Mouse (Mus musculus) limb, embryonic 12.5 days (tissue): ENCODE measurements around the gene Ttll11. TPM values are rescaled to one million over a fixed set of nuclear protein-coding genes. Genes with fewer than 3 reads are reported as not detected.

Experiments
- ATAC-seq: fragments of 200-750 bp; cut with Nextera tagmentation; 2 replicates; pipeline ENCODE4 v1.8.0; 2017; ENCODE audit warnings: low read depth, moderate TSS enrichment; ENCODE audit not compliant: insufficient number of reproducible peaks, insufficient read depth, low FRiP score, low TSS enrichment
- H3K27ac ChIP-seq: fragments of 300-500 bp; sonication (generic); 2 replicates; pipeline ENCODE4 v1.5.1; 2016; ENCODE audit warnings: mild to moderate bottlenecking, moderate library complexity
- H3K27me3 ChIP-seq: fragments of 300-500 bp; sonication (generic); 2 replicates; pipeline ENCODE4 v1.6.1; 2016; ENCODE audit warnings: mild to moderate bottlenecking, moderate library complexity
- H3K36me3 ChIP-seq: fragments of 300-500 bp; sonication (generic); 2 replicates; pipeline ENCODE4 v1.6.1; 2016; ENCODE audit warnings: mild to moderate bottlenecking, moderate library complexity
- H3K4me1 ChIP-seq: fragments of 300-500 bp; sonication (generic); replicated peaks from 2 replicates; pipeline ENCODE4 v1.6.1; 2016
- H3K4me2 ChIP-seq: fragments of 300-500 bp; sonication (generic); 2 replicates; pipeline ENCODE4 v1.6.1; 2016; ENCODE audit warnings: mild to moderate bottlenecking, moderate library complexity
- H3K4me3 ChIP-seq: fragments of 300-500 bp; sonication (generic); replicated peaks from 2 replicates; pipeline ENCODE4 v1.5.1; 2016; ENCODE audit warnings: mild to moderate bottlenecking
- H3K9ac ChIP-seq: fragments of 300-500 bp; sonication (generic); replicated peaks from 2 replicates; pipeline ENCODE4 v1.6.1; 2016; ENCODE audit warnings: mild to moderate bottlenecking, moderate library complexity
- H3K9me3 ChIP-seq: fragments of 300-500 bp; sonication (generic); 2 replicates; pipeline ENCODE4 v1.6.1; 2016; ENCODE audit warnings: mild to moderate bottlenecking, moderate library complexity
- WGBS: fragments of 180-500 bp; shearing (Covaris S2); methylation state at CpG from one replicate; pipeline ENCODE4 v1.1.7; 2016; 5-methylcytosine and 5-hydroxymethylcytosine counted together
- polyA plus RNA-seq: library from polyadenylated mRNA; unstranded; fragments of >200 nt; fragmentation: Nextera tagmentation; extraction: Ambion mirVana; gene quantifications from 2 replicates; pipeline ENCODE4 v1.2.1, GENCODE M21; 2016

The Ttll11 gene
- polyA plus RNA-seq, 1 experiment from 2014 or later, result 1.3 TPM

DNA sequence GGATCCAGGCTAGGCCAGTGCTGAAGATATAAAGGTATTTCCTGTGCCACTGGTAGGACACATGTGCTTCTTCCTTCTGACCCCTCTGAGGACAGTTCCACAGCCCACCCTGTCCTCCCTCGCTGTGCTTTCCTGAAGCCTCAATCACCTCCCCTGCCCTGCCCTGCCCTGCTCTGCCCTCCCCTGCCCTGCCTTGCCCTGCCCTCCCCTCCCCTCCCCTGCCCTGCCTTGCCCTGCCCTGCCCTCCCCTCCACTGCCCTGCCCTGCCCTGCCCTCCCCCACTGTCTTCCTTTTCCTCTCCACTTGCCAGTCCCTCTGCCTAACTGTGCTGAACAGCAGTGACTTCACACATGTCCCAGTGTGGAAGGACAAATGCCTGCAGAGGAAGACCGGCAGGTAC lies 160.8 kb downstream of the Ttll11 start:
- 59% methylated on average over 2 of the region's 2 CpGs for WGBS
- H3K9ac ChIP-seq, result no peak overlapping the region
- H3K27me3 ChIP-seq, result 0 out of 2 replicates have a peak, but pooled peaks cover 3% of the 10 kb centered on the region
- no peaks in the 10 kb centered on the region for H3K9me3 ChIP-seq
- no peak for ATAC-seq
- no peak overlapping the region for H3K4me3 ChIP-seq
- H3K4me2 ChIP-seq, result no peak overlapping the region
- H3K4me1 ChIP-seq, result no peaks in the 10 kb centered on the region; the same call in 1 of the 2 replicates
- no peak overlapping the region for H3K27ac ChIP-seq
- H3K36me3 ChIP-seq, result no peaks in the 10 kb centered on the region

DNA sequence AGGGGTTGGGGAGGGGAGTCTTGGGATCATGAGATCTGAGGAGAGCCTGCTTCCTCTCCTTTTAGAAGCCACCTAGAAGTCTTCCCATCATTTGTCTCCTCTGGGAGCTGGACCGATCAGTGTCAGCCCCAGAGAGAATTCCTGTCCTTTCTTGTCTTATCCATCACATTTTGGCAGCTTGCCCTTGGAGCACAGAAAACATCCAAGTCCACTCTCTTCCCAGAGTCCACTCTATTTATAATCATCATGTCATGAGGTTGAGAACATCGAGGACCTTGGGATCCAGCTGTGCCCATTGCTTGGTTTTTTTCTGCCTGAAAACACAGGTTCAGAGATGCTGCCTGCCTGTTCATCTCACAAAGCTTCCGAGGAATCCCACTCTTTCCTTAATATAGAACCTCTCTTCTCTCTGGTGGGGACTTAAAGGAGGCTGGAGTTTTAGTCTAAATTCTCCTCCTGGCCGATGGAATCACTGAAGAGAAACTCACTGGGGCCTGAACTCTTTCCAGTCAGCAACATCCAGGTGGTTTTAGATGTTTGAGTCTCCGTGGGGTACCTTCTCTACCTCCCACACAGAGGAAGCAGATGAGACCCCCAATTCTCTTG lies 163.6 kb downstream of the Ttll11 start:
- 80% methylated on average over 5 of the region's 5 CpGs for WGBS
- Histone ChIP-seq H3K27ac (no peak overlapping the region), H3K4me3 (no peak overlapping the region), H3K9ac (no peak overlapping the region), H3K9me3 (no peaks in the 10 kb centered on the region), H3K4me2 (no peak overlapping the region), H3K4me1 (no peaks in the 10 kb centered on the region; the same call in 1 of the 2 replicates), H3K36me3 (no peaks in the 10 kb centered on the region), H3K27me3 (0 out of 2 replicates have a peak, but pooled peaks cover 3% of the 10 kb centered on the region)
- no peak for ATAC-seq

DNA sequence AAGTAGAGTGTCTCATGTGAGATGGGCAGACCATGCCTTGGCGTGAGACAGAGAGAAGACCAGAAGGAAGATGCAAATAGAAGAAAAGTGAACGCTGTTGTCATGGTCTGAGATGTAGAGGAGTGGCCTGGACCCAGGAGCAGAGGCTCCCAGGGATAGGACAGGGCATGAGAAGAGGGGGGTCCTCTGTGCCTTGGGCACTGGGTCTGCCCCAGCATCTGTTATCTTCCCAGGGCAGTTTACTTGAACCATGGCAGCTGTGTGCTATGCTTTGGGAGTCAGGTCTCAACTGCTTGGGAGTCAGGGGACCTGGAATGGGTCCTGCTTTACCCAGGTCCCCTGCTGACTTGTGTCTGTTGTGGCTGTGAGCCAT lies 167.2 kb downstream of the Ttll11 start:
- Histone ChIP-seq H3K36me3 (no peaks in the 10 kb centered on the region), H3K27ac (no peak overlapping the region), H3K4me3 (no peak overlapping the region), H3K27me3 (no peaks in the 10 kb centered on the region), H3K4me1 (no peaks in the 10 kb centered on the region), H3K4me2 (no peak overlapping the region), H3K9me3 (no peaks in the 10 kb centered on the region), H3K9ac (no peak overlapping the region)
- 96% methylated on average over 2 of the region's 2 CpGs for WGBS
- no peak for ATAC-seq

DNA sequence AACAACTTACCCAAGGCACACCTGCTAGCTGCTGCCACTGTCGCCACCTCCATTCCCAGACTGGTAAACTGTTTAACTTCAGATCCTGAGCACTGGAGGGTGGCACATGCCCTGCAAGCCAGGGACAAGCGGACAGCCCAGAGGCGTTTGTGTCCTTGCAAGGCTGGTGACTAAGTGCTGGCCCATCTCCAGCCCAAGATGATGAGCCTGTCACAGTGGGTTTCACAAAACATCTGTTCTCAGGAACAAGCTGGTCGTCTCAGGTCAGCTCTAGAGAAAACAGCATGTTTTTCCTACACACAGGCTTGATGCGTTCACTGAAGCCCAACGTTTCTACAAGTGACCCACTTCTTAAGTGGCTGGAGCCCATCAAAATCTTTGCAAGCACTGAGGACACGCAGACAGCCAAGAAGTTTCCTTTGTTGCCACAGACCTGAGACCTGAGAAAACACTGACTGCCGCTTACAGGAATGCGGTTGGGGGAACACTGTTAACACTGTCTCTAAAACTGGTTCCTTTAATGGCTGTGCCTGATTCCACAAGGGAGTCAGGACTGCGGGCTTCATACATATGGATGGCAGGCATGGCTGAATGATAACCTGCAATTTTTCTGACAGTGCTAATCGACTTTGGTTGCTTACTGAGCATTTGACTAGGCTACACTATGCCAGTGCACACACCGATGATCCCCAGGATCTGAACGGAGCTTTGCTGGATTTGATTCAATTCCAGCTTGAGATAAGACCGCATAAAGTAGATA lies 167.7 kb downstream of the Ttll11 start:
- H3K4me3 ChIP-seq, result no peak overlapping the region
- H3K27ac ChIP-seq, result no peak overlapping the region
- H3K27me3 ChIP-seq, result no peaks in the 10 kb centered on the region
- no peak overlapping the region for H3K9ac ChIP-seq
- H3K4me1 ChIP-seq, result no peaks in the 10 kb centered on the region
- no peak for ATAC-seq
- H3K4me2 ChIP-seq, result no peak overlapping the region
- WGBS, result 77% methylated on average over 14 of the region's 14 CpGs
- H3K36me3 ChIP-seq, result no peaks in the 10 kb centered on the region
- no peaks in the 10 kb centered on the region for H3K9me3 ChIP-seq

DNA sequence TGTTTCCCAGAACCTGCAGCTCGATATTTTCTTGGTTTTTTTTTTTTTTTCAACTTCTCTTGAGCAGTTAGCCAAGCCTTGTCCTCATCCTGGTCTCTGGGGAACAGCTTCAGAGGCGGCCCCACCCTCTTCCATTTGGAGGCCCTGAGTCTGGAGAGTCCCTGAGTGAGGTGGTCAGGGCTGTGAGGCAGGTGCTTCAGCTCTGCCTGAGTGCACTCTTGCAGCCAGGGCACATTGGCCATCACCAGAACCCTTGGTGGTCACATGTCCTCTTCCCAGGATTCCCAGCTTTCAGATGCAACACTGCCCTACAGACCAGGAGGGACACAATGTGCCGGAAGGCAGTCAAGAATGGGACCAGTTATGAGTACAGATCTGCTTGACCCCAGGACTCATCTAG lies 169.7 kb downstream of the Ttll11 start:
- Histone ChIP-seq H3K4me3 (no peak overlapping the region), H3K9ac (no peak overlapping the region), H3K4me1 (no peaks in the 10 kb centered on the region), H3K4me2 (no peak overlapping the region), H3K27me3 (no peaks in the 10 kb centered on the region), H3K27ac (no peak overlapping the region), H3K9me3 (no peaks in the 10 kb centered on the region), H3K36me3 (no peaks in the 10 kb centered on the region)
- WGBS, result 78% methylated on average over 3 of the region's 3 CpGs
- ATAC-seq, result no peak

DNA sequence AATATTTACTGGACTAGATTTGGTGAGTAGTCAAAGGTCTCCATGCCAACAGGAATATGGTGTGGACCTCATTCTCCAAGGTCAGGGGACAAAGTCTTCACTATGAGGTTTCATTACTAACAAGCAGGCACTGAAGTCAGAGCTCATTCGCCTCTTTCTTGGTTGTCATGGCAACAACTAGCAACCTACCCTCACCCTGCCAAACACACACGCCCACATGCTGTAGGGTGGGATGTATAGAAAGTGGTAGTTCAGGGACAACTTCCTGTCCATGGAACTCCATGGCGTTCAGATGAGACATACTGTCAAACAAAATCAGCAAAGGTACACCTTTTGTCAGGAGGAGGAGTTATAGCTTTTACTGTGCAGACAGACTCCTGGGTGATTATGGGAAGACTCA lies 170.6 kb downstream of the Ttll11 start:
- H3K36me3 ChIP-seq, result no peaks in the 10 kb centered on the region
- no peak overlapping the region for H3K27ac ChIP-seq
- ATAC-seq, result no peak
- H3K9me3 ChIP-seq, result no peaks in the 10 kb centered on the region
- 40% methylated on average over 3 of the region's 3 CpGs for WGBS
- H3K4me1 ChIP-seq, result no peaks in the 10 kb centered on the region
- H3K4me2 ChIP-seq, result no peak overlapping the region
- no peak overlapping the region for H3K4me3 ChIP-seq
- H3K27me3 ChIP-seq, result no peaks in the 10 kb centered on the region
- H3K9ac ChIP-seq, result no peak overlapping the region

DNA sequence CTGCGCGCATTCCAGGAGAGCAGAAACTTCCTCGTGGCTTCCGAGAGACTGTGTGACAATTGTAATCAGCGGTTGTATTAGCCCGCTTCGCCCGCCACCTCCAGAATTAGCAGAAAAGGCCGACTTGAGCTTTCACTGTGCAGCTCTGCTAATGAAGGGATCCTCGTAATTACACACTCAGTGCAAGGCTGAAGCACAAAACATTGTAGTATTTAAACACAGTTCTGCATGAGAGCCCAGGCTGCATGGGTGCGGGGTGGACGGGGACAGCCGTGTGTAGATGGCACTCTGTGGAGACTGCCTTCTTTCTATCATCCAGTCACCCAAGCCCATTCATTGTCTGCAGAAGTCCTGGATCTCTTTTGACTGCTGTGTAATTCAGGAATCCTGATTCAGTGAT lies 173.8 kb downstream of the Ttll11 start:
- no peaks in the 10 kb centered on the region for H3K27me3 ChIP-seq
- H3K27ac ChIP-seq, result no peak overlapping the region
- H3K9ac ChIP-seq, result no peak overlapping the region
- H3K4me3 ChIP-seq, result no peak overlapping the region
- no peak overlapping the region for H3K4me2 ChIP-seq
- no peaks in the 10 kb centered on the region for H3K4me1 ChIP-seq
- no peaks in the 10 kb centered on the region for H3K9me3 ChIP-seq
- 85% methylated on average over 13 of the region's 13 CpGs for WGBS
- ATAC-seq, result no peak
- H3K36me3 ChIP-seq, result no peaks in the 10 kb centered on the region

DNA sequence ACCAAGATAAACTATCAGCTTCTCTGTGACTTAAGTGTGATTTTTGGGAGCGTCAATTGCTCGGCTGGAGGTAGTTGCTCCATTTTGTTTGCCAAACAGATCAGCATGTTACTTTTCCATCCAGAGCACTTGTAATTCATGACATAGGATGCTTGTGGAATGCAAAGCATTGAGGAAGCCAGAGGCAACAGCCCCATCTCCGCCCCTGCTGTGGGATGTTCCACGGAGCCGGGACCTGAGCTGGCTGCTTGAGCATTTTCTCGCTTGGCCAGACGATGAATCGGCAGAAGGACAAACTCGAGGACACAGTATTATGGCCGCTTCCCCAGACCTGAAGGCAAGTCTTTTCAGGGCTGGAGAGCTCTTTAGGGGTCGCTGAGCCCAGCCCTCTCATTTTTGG lies 176.6 kb downstream of the Ttll11 start:
- no peak for ATAC-seq
- Histone ChIP-seq H3K27ac (no peak overlapping the region), H3K4me2 (no peak overlapping the region), H3K27me3 (no peaks in the 10 kb centered on the region), H3K9ac (no peak overlapping the region), H3K4me1 (peaks cover 1% of the 10 kb centered on the region; the same call in 1 of the 2 replicates), H3K4me3 (no peak overlapping the region), H3K36me3 (no peaks in the 10 kb centered on the region), H3K9me3 (no peaks in the 10 kb centered on the region)
- WGBS, result 86% methylated on average over 11 of the region's 11 CpGs

DNA sequence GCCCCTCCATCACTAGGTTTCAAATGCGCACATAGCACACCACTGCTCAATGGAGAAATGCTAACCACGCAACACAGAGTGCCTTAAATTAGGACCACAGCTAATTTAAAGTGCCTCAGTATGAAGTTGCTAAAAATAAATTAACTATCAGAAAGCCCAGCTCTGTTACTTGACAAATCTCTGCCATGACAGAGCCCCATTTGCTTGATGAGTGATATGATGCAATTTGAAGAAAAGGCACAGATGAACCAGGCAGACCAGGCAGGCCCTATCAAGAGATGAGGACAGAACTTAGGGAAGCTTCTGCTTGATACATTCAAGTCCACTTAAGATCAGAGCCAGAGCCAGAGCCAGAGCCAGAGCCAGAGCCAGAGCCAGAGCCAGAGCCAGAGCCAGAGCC lies 178.0 kb downstream of the Ttll11 start:
- Histone ChIP-seq H3K9ac (no peak overlapping the region), H3K27me3 (no peaks in the 10 kb centered on the region), H3K4me3 (no peak overlapping the region), H3K9me3 (no peaks in the 10 kb centered on the region), H3K4me1 (peaks cover 4% of the 10 kb centered on the region; the same call in 1 of the 2 replicates), H3K27ac (no peak overlapping the region), H3K4me2 (no peak overlapping the region), H3K36me3 (no peaks in the 10 kb centered on the region)
- WGBS, result 97% methylated on average over 2 of the region's 2 CpGs
- no peak for ATAC-seq

DNA sequence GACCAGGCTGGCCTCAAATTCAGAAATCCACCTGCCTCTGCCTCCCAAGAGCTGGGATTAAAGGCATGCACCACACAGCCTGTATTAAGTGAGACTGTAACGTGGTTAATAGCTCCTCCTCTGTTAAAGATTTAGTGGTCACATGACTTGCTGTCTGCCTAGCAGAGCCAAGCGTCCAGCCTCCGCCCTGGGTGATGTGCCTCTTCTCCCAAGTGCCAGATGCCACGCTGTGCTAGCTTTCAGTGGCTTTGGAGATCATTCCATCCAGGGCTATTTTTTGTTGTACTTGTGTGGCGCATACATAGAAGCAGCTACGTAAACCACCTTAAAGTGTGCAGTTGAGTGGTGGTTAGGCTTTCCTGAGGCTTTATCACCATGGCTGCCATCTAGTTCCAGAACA lies 180.6 kb downstream of the Ttll11 start:
- H3K27me3 ChIP-seq, result no peaks in the 10 kb centered on the region
- WGBS, result 82% methylated on average over 6 of the region's 6 CpGs
- H3K9ac ChIP-seq, result no peak overlapping the region
- H3K27ac ChIP-seq, result no peak overlapping the region
- H3K4me2 ChIP-seq, result no peak overlapping the region
- H3K36me3 ChIP-seq, result no peaks in the 10 kb centered on the region
- peaks cover 4% of the 10 kb centered on the region; the same call in 1 of the 2 replicates for H3K4me1 ChIP-seq
- H3K9me3 ChIP-seq, result no peaks in the 10 kb centered on the region
- H3K4me3 ChIP-seq, result no peak overlapping the region
- ATAC-seq, result no peak

DNA sequence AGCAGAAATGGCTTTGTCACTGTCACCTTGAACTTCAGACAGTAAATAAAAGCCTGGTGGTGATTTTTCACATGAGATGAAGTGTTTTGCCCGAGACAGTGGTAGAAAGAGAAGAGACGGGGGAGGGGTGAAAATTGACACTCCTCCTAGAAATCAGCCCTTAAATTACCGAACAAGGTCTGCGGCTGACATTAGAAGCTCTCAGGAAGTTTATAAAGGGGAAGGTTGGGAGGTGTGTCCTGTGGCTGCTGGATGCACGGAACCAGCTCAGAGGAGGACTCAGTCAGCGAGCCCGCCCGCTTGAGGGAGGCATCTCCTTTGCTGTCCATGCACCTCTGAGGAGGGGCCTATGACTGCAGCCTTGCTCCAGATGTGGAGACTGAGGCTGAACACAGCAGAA lies 181.7 kb downstream of the Ttll11 start:
- WGBS, result 50% methylated on average over 8 of the region's 8 CpGs
- H3K9me3 ChIP-seq, result no peaks in the 10 kb centered on the region
- ATAC-seq, result no peak

More for the DNA sequence above, 181.7 kb downstream of the Ttll11 start:
- Histone ChIP-seq H3K4me3 (no peak overlapping the region), H3K36me3 (no peaks in the 10 kb centered on the region), H3K4me2 (no peak overlapping the region), H3K9ac (no peak overlapping the region), H3K27ac (no peak overlapping the region), H3K4me1 (peaks cover 4% of the 10 kb centered on the region; the same call in 1 of the 2 replicates), H3K27me3 (no peaks in the 10 kb centered on the region)
